Mouse (Mus musculus): ENCODE results near the gene 1110059E24Rik. TPM values are rescaled to one million over a fixed set of nuclear protein-coding genes. Genes with fewer than 3 reads are reported as not detected.
"Not testable (repeated sequence)": the region's sequence is repeated elsewhere in the genome, so short reads cannot be mapped to it uniquely, and the experiment has no call there.

Gene 1110059E24Rik
- 10 to 100 TPM; 31.6 to 36.4 TPM for total RNA-seq (2021)
- long read RNA-seq, experiment 1, transcript 1110059E24Rik-207 (3 exons, 942 nt): minor isoform, 5 of 38 reads
- long read RNA-seq, experiment 1, transcript 1110059E24Rik-201 (4 exons, 1,614 nt): major isoform, 31 of 38 reads
- long read RNA-seq, experiment 1, partial matches to known transcripts: 0 of 38 reads
- long read RNA-seq, experiment 1, other reads (novel, unspliced or antisense): 1 of 38 reads
- long read RNA-seq, experiment 2, transcript 1110059E24Rik-201 (4 exons, 1,614 nt): major isoform, 17 of 25 reads
- long read RNA-seq, experiment 2, partial matches to known transcripts: 0 of 25 reads
- long read RNA-seq, experiment 2, other reads (novel, unspliced or antisense): 1 of 25 reads

DNA sequence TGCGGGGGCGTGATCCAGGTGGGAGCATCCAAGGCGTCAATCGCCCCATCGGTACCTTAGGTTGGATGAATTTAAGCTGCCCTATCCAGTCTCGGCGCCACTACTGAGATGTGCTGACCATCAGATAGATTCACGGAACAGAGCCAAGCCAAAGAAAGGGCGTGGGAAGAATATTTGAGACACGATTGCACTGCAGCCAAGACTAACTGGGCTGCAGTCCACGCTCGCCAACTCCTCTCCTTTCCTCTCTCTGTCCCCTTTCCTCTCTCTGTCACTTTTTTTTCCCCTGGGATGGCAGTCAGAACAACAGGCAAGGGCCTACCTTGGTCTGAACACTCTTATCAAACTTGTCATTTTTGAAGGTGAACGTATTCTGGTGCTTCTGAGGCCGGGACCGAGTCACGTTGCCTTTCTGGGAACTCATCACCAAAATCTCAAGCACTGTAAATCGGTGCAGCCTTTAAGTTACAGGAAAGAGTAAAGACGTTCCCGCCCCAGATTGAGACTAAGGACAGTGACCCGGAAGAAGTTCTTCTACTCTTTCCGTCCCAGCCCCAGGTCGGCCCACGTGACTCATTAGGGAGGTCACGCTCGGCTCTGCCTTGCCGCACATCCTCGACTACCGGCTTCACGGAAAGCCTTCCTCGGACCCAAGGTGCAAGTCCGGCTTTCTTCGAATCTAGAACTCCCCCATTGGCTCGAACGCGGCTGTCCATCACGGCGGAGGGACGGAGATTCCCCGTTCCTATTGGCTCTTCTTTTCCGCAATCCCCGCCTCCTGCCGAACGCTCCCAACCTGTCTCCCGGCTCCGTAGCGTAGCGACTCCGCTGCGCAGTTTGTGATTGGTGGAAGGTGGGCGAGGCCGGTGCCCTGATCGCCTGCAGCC lies at the start of gene 1110059E24Rik:
TSS of gene 1110059E24Rik (minus strand) at position 692 of the 887 bp plus-strand sequence.
- peak; percentile 98 for DNase-seq

DNA sequence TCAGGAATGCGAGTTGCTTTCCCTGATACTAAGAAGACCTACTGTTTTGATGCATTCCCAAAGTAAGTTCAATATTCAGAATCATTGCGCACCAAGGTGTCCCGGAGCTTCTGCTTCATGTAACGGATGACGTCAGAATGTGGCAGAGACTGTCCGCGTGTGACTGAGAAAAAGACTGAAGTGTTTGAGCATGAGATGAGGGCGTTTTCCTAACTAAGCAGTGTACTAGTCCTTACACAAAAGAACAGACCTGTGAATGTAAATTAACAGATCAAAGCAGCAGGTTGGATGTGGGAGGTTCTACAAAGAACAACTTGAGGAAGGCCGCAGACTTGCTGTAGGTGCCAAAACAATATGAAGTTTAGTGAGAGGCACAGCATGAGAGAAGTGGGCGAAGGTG lies 28.2 kb upstream of the 1110059E24Rik start:
- DNase-seq: no peak

DNA sequence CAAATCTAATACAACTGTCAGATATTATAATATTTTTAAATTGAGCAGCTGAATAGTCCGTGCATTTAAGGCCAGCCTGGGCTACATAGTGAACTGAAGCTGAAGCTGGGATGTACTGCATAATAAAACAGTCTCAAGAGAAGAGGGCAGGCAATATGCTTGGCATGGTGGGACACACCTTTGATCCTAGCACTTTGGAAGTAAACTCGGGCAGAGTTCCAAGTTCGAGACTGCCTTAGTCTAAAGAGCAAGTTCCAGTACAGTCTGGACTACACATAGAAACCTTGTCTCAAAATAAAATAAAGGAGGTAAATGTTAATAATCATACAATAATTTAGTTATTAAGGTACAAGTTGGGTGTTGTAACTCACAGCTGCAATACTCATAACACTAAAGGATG lies 27.3 kb upstream of the 1110059E24Rik start:
- no peak for DNase-seq

DNA sequence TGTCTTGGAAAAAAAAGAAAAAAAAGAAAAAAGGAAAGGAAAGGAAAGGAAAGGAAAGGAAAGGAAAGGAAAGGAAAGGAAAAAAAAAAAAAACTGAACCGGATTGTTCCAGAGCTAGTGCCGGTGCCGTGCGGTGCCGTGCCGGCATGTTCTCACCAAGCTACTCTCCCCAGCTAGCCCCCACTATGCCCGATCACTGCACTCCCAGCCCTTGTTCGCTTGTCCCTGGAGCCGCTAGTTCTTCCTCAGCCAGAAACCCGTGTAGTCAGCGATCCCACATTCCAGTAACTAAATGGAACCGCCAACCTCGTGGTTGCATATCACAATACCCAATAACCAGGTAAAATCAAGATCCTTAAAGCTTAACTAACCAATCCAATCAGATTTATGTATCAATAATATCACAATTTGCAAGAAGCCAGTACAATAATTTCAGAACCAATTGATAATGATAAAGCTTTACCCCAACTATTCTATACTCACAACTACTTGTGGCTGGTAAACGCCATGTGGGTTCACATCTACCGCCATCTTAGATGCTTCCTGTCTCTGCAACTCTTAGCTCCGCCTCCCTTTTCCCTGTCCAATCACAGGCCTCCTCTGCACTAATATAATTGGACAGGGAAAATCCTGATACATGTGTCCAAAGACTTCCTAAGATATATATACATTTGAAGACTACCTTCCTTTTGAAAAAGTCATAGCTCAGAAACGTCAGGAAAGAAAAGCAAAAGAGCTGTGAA lies 21.7 kb upstream of the 1110059E24Rik start:
- no peak for DNase-seq

GRCm38 (mm10) chr19:21669650-21670049 lies 16.9 kb upstream of the 1110059E24Rik start:
- no peak for DNase-seq

GRCm38 (mm10) chr19:21663756-21664456 lies 11.1 kb upstream of the 1110059E24Rik start:
- no peak for DNase-seq

- DNase-seq: no peak
These were observed 8.0 kb upstream of the 1110059E24Rik start for GRCm38 (mm10) chr19:21660734-21661133.

- no peak for DNase-seq
These were observed 2.0 kb upstream of the 1110059E24Rik start for GRCm38 (mm10) chr19:21654788-21655187.

DNA sequence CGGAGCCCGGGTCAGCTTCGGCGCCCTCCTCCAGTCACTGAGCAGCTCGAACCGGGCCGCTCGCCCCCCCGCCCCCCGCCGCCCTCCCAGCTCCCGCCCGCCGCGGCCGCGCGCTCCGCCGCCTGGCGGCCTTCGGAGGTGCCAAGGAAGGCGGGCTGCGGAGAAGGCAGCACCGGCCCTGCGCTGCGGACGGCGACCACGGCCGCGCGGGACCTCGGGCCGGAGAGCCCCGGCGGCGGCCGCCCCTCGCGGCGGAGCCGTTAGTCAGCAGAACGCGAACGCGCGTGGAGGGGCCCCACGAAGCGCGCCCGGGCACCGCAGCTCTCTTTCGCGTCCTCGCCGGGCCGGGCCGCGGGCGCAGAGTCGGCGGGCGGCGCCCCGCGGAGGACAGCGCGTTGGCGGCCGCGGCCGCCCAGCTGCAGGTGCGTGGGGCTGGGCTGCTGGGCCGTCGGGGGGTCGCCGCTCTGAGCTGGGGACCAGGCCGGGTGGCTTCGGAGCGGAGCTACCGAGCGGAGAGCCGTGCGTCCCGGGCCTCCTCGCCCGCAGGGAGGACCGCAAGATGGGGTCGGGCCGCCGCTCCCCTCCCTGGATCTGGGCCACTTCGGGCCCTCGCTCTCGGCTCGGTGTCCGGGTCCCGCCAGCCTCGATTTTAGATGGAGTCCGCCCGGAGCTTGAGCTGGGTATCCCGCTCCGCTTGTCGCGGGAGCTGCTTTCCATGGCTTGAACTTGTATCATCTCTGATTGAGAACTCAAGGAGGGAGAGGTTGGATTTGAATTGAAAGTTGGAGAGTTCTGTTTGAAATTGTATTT lies 601 bp upstream of the 1110059E24Rik start, which contains the start of gene Abhd17b:
TSS of gene Abhd17b (plus strand) at position 14 of the 810 bp plus-strand sequence.
- peak; percentile 72 for DNase-seq

GRCm38 (mm10) chr19:21651664-21652063 lies 1.1 kb downstream of the 1110059E24Rik start:
- DNase-seq: no peak

GRCm38 (mm10) chr19:21646142-21646541 lies 6.6 kb downstream of the 1110059E24Rik start:
- DNase-seq: no peak

DNA sequence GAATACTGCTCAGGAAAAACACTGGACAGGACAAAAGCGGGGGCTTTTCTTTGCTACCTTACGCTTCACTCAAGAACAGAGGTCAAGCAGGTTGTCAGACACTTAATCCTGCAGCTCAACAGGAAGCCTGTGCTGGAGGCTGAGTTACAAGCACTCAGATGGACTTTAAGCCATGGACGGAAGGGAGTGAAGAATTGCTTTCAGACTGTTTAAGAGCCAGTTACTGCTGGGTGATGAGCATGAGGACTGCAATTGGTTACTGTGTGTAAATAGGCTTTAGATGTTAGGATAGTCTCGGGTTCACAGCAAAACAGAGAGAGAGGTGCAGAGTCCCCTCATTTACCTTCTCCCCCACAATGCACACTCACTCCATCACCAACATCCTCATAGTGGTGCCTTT lies 7.5 kb downstream of the 1110059E24Rik start:
- no peak for DNase-seq

- no peak for DNase-seq
These were observed 8.8 kb downstream of the 1110059E24Rik start for GRCm38 (mm10) chr19:21643935-21644334.

DNA sequence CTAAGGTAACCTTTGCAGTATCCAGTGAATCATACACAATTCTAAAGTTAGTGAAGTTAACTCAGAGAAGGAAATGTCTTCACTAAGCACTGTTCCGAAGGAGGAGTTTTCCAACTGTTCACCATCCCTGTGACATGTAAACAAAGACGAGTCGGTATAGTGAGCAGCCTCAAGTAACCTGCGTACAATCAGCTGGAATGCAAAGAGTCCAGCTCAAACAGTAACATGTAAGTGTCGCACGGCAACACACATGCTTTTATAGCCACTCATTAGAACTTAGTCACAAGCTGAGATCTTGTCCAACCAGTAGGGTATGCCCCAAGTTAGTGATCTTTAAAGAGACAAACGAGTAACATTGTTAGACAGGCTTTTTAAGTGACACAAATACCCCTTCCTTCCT lies 15.1 kb downstream of the 1110059E24Rik start:
- no peak for DNase-seq

GRCm38 (mm10) chr19:21636907-21637306 lies 15.9 kb downstream of the 1110059E24Rik start:
- DNase-seq: no peak

GRCm38 (mm10) chr19:21635406-21635805 lies 17.4 kb downstream of the 1110059E24Rik start:
- no peak for DNase-seq

DNA sequence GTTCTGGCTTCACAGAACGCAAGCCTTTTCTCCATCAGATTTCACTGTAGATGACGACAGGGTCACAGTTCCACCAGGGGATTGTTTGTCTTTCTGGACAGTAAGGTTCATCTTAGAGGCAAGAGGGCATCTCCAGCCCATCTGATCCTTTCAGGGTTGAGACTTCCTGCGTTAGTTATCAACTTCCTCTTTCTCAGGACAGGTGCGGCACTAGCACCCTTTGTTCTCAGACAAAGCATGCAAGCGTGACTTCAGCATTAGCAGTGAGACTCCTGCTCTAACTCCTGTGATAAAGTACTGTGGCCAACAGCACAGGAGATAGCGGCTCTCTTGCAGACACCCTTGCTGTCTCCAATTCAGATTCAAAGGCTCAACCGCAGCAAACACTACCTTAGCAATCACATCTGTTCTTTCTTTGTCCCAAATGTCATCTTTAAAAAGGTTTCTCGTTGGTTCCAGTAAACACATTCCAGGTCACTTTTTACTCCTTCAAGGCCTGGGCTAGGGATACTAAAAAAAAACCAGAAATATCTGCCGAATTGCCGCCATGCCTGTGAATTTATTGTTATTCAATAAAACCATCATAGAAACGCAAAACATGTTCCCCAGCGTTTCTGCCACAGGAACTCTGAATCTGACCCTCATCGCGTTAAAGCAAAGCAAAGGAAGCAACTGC lies 22.0 kb downstream of the 1110059E24Rik start:
- no peak for DNase-seq

GRCm38 (mm10) chr19:21629501-21629900 lies 23.3 kb downstream of the 1110059E24Rik start:
- no peak for DNase-seq

DNA sequence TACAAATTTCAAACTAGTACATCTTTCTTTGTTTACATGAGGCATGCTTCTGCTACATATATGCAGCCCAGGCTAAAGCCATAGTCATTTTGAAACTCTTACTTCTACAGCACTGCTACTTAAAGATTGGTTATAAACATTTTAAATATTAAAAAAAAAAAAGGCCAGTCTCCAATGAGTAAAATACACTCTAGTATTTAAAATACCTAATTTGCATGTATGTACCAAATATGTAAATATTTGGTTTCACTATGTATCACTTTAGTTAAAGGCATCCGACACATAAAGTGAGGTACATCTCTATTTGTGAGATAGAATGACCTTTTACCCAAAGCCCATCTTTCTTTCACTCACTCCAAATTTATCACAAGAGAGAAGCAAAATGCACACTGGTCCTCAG lies 23.7 kb downstream of the 1110059E24Rik start:
- no peak for DNase-seq

DNA sequence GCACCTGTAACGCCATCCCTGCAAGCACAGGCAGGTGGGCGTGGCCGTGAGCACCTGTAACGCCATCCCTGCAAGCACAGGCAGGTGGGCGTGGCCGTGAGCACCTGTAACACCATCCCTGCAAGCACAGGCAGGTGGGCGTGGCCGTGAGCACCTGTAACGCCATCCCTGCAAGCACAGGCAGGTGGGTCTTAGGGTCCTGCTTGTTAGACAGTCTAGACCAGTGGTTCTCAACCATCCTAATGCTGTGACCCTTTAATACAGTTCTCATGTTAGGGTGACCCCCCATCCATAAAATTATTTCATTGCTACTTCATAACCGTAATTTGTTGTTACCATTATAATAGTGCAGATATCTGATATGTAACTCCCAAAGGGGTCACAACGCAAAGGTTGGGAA lies 24.3 kb downstream of the 1110059E24Rik start:
- DNase-seq: not testable (repeated sequence)
